Mouse (Mus musculus) urinary bladder, postnatal 36 days (tissue): ENCODE data around the gene Snrnp48.

Experiments
- DNase-seq, 2 experiments: peaks; one replicate each; pipeline ENCODE4 v3.0.0; 2022; ENCODE audit warnings: low spot score in 2 of 2, mixed read lengths in 1 of 2

Gene Snrnp48

DNA sequence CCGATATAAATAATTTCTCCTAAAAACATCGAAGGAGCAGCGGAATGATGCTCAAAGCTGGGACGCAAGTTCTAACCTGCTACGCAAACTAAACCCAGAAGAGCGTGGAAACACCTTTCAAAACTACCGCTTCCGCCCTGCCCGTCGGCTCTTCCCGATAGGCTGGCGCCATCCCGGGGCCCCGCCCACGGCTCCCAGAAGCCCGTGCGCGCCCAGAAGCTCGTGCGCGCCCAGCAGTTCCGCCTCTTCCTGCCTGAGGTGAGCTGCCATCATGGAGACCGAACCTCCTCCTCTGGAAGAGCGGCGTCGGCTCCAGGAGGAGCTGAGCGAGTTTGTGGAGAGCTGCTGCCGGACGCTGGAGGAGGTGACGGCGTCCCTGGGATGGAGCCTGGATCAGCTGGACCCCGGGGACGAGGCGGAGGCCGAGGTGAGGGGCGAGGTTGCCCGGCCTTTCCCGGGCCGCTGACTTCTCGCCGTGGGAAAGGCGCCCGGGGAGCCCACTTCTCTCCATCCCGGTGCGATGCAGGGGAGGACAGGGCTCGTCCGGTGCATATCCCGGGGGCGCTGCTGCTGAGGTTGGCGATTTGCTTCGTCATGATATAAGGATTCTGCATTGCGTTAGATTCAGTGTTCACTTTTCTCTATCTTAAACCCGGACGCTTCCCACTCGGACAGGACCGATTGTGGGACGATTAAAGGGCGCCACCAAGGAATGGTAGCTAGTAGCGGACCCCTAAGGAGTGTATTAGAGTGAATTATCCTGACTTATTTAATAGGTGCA, at the start of gene Snrnp48:
Snrnp48 (plus strand) TSS at position 237 of the 781 bp plus-strand sequence.
- DNase-seq, result peak; percentile 78 to 87

DNA sequence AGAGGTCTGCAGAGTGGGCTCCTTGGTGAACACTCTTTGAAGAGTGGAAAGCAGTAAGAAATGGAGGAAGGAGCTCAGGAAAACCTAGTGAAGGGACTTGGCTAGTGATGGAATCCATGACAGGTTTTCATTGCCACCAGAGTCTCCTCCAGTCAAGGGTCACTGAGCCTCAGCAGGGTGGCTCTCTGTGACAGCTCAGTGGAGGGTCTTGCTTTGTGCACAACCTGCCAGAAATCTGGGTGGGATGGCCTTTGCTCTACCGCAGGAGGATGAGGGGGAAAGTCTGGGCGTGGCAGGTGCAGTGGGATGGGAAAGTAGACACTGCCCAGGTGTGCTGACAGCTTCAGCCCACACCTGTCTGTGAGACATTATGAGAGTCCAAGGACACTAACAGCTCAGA, 49.2 kb upstream of the Snrnp48 start:
- DNase-seq, result no peak

DNA sequence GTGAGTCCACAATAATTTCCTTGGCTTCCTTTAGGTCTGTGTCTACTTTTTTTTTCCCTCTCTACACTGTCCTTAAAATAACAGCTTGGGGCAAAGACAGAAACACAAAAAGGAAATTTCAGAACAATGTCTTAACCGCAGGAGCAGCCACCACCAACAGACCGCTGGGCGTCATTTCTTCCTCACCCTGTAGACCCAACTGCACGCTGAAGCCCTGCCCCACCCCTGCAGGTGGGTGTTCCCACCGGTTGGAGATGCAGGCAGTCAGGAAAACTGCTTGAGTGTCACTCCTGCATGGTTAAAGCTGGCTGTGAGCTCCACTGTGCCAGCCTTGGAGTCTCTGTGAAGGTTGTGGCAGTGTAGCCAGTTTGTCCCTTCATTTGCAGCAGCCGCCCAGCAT, 47.1 kb upstream of the Snrnp48 start:
- no peak for DNase-seq

DNA sequence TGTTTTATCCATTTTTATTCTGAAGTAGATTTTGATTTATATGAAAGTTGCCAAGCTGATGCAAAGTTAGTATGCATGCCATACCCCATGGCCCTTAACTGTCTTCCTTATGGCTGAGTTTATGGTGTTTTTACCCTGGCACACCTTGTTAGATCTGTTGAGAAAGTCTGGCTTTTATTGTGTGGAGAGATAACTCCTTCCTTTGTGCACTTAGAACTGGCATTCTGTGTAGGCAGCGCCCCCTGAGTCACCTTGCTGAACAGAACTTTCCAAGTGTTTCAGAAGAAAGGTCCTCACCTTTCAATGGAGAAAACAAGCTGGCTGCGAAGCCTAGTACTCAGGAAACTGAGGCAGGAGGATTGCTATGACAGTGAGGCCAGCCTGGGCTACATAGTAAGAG, 42.7 kb upstream of the Snrnp48 start:
- no peak for DNase-seq

DNA sequence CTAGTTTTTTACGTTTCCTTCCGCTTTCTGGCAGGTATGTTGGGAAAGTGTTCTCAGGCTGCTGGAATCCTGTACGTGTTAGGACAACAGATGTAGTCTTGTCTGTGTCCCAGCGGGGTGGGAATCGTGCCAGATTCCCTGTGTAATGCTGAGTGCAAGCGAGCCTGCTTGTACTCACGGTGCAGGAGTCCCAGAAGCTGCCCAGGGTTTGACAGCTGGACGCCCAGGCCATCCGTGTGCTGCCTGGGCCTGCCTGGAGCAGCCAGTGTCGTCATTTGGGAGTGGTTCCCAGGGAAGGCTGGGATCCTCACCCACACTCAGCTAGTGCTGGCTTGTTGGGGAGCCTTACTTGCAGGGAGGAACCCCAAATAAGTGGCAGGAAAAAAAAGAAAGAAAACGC, 42.1 kb upstream of the Snrnp48 start:
- peak; percentile 65 to 66 for DNase-seq

DNA sequence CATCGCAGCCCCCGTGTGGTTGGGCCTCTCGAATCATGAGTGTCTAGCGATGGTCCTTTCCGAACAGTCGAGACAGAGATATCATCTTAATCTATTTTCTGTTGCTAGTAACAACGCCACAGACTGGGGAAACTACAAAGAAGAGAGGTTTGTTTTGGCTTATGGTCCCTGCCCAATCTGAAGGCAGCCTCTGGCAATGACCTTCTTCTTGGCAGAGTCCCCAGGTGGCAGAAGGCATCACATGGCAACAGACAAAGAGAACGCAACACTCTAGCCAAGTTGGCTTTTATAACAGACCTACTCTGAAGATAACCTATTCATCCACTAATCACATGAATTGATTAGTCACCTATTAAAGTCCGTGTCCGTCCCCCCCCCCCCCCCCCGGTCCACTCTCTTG, 39.8 kb upstream of the Snrnp48 start:
- DNase-seq, result no peak

DNA sequence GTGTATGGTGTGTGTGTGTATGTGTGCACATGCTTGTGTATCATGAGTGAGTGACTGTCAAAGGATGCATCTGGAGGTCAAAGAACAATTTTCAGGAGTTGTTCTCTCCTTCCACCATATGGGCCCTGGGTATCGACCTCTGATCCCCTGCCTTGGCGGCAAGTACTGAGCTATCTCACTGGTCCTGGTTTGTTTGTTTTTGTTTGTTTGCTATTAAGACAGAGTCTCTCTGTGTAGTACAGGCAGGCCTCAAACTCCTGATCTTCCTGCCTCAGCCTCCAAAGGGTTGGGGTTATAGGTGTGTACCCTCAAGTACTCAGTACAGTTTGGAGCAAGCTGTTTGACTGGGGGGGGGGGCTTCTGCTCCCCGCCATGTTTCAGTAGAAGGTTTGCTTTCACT, 37.7 kb upstream of the Snrnp48 start:
- no peak for DNase-seq

DNA sequence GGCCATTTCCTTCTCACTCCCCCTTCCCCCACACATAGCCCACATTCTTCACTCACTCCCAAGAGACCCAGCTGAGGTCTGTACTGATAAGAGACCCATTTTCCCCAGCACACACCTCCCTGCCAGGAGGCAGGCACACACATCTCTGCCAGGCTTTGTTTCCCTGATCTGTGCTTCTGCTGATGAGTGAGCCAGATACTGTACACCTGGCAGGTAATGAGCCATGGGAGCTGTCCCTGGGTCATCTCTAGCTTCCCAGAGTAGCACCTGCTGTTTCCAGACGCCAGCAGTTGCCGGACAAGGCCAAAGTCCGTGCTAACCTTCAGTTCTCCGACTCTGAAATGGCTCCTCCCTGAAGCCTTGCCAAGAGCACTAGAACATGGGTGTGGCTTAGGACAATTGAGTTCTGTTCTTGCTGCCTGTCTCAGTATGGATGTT, 34.0 kb upstream of the Snrnp48 start:
- no peak for DNase-seq

DNA sequence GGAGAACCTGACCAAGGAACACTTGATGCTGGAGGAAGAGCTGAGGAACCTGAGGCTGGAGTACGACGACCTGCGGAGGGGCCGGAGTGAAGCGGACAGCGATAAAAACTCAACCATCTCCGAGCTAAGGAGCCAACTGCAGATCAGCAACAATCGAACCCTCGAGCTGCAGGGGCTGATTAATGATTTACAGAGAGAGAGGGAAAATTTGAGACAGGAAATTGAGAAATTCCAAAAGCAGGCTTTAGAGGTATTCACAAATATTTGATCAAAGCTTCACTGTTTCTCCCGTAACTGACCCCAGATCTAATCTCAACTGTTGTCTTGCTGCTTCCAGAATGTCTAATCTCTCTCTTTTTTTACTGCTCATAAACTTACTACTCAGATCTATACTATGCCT, 11.3 kb upstream of the Snrnp48 start:
- no peak for DNase-seq

DNA sequence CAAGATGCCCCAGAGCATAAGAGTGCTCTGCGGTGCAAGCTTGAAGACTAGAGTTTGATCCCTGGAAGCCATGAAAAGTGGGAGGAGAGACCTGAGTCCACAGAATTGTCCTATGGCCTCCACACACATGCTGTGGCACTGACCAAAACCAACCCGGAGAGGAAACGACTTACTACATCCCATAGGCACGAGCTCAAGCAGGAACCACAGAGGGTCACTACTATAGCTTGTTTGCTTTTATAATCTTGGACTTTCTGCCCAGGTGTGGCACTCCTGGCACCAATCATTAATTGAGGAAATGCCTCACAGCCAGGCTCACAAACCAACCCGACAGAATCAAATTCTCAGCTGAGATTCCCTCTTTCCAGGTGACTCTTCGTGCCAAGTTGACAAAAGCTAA, 3.3 kb upstream of the Snrnp48 start:
- no peak for DNase-seq

DNA sequence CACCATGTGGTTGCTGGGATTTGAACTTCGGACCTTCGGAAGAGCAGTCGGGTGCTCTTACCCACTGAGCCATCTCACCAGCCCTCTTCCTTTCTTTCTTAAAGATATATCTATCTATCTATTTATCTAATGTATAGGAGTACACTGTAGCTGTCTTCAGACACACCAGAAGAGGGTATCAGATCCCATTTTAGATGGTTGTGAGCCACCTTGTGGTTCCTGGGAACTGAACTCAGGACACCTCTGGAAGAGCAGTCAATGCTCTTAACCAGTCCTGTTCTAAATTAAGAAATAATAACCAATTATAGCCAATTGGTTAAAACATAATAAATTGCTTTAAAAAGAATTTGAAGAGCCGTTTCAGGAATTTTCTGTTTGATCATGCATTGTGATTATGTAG, 567 bp upstream of the Snrnp48 start:
- DNase-seq, result no peak

DNA sequence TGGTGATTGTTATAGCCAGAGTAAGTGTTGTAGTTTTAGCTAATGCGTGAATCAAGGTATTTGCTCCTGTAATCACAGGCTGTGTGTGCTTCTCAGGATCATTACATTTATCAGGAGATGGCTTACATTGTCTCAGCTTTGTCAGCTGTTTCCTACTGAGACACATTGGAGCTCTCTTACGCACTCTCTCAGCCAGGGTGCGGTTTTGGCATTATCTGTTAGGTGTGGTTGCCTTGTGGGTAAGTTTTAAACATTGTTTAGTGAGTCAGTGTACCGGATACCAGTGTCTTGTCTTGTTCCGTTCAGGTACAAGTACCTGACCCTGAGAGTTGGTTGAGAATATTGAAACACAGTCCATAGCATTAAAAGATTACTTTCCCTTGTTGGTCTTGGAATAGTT, 6.4 kb downstream of the Snrnp48 start:
- no peak for DNase-seq

DNA sequence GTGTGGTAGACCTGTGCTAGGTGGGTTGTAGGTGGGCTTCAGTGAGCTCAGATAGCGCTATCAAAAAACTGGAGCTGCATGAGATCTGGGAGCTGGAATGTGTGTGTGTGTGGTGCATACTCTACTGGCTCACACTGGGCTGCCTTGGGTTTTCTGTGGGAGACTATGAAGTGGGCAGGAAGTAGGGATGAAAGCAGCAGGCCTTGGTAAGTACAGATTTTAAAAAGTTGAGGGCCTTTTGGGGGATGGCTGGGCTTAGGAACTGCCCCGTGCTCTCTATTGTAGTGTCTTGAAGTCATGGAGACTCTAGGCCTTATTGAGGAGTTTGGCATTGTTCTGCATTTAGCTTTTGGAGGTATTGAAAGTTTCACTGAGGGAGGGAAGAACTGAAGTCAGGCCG, 13.9 kb downstream of the Snrnp48 start:
- no peak for DNase-seq

DNA sequence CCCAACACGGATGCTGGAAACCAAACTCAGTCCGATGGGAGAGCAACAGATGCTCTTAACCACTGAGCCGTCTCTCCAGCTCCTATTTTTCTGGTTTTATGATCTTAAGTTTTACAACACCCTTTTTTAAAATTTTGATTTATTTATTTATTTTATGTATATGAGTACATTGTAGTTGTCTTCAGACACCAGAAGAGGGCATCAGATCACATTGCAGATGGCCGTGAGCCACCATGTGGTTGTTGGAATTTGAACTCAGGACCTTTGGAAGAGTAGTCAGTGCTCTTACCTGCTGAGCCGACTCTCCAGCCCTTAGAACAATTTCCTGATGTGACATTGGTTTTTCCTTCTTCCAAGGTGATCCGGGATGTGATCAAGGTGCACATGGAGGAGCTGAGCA, 15.6 kb downstream of the Snrnp48 start:
- DNase-seq, result no peak

DNA sequence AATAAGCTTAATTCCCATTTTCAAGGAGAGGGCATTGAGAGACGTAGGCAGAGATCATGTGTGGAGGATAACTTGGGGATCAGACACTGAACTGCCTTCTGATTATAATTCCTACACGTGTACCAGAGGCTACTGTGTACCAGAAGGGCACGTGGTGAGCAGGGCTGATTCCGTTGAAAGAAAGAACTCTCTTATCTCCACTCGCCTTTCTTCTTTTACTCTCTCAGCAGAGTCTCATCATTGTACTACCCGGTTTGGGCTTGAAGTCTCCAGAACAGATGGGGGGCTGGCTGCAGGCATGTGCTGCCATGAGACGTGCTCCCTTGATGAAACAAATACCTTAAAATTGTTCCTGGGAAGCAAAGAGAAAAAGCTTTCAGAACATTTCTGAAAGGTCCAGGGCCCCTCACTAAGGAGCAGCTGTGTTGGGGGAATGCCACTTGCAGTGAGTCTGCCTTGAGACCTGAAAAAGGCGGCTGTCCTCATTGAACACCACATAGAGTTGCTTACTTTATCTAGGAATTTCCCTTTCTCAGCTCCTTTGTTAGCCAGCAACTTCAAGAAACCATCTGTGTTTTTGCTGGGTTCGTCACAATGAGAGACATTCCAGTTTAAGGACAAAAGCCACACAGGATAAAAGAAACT, 25.6 kb downstream of the Snrnp48 start:
- no peak for DNase-seq

DNA sequence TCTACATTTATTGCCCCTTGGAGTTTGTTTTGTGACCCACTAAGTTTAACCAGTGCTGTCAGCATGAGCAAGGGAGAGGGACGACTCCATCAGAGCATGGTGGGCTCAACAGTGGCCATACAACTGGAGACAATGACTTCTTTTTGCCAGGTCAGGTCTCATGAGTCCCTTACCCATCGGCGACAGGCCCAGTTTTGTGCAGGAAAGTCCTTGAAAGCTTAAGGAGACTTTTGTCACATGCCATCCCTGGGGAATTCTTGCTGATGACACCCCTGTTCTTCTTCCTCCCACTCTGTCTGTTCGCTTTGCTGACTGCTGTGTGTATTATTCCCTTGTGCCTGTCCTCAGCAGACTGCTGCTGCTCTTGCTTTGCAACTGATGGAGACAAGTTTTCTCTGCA, 27.7 kb downstream of the Snrnp48 start:
- DNase-seq, result no peak

DNA sequence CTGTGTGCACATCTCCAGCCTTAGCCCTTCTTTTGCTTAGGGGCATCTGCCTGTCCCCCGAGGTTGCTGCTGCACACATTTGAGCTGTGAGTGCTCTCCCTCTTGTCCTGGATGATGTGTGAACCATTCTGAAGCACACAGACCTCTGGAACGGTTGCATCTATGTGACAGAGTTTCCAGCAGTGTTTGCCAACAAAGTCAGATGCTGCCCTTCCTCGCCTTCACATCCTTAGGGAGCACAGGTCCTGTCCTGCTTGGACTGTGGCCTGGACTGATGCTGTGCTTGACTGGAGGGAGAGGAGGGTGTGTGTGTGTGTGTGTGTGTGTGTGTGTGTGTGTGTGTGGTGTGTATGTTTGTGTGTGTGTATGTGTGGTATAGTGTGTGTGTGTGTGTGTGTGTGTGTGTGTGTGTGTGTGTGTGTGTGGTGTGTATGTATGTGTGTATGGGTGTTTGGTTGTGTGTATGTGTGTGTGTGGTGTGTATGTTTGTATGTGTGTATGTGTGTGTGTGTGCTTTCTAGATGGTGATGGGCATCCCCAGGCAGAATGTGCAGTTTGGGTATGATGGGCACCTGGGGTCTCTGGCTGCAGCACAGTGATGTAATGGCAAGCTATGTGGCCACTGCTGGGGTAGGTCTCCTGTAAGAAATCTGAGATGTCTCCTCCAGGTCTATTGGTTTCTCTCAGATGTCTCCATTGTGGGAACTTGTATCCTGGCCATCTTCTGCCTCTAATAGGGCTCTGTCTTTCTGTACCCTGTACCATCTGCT, 28.3 kb downstream of the Snrnp48 start:
- no peak for DNase-seq

DNA sequence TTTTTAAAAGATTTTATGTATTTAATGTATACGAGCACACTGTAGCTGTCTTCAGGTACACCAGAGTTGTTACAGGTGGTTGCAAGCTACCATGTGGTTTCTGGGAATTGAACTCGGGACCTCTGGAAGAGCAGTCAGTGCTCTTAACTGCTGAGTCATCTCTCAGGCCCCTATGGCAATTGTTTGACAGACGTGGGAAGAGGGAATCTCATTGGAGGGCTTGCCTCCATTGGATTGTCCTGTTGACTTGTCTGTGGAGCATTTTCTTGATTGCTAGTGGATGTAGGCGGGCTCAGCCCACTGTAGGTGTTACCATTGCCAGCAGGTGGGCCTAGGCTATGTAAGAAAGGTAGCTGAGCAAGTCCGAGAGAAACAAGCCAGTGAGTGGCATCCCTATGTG, 29.9 kb downstream of the Snrnp48 start:
- no peak for DNase-seq

DNA sequence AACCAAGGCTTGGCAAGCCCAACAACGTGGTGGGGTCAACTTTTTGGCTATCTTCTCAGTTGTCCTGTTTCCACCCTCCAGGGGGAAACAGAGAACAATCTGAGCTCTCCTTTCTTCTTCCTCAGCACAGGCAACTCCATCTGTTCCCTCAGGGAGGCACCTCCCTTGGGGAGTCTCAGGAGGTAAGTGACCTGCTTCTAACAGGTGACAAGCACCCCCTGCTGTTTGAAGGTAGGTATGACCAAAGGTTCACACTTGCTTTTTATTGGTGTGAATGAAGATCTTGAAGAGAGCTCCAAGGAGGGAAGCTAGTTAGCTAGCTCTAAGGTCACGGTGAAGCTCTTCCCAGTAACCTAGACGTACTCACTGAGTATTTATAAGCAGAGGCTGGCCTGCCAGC, 30.6 kb downstream of the Snrnp48 start:
- no peak for DNase-seq

DNA sequence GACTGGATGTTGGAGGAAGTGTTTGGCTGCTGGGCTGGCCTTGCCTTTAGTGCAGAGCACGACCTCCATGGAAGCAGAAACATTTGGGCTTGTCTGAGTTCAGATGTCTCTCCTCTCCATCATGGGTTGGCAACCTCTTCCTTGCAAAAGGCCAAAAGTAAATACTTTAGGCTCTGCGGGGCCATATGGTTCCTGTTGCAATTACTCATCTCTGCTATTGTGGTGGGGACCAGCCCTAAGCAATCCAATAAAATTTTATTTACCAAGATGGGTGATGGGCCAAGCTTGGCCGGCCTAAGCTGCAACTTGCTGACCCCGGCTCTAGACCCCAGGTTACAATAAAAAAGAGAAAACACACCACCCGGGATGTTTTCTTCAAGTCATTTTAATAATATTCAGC, 43.4 kb downstream of the Snrnp48 start:
- peak in 1 of 2 experiments; percentile 12 for DNase-seq

DNA sequence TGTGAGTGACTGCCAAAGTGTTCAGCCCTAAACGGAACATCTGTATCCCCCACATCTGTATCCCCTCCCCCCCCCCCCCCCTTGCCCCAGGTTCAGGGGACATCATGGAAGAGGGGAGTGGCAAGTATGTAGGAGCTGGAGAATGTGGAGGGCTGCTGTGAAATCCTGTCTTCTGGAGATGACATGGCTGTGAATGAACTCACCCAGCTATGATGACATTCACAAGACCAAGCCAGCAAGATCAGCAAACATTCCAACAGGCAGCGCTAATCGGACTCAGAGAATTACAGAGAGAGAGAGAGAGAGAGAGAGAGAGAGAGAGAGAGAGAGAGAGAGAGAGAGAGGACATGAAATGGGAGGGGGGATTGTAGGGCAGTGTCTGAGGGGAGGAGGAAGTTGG, 46.5 kb downstream of the Snrnp48 start:
- no peak for DNase-seq

DNA sequence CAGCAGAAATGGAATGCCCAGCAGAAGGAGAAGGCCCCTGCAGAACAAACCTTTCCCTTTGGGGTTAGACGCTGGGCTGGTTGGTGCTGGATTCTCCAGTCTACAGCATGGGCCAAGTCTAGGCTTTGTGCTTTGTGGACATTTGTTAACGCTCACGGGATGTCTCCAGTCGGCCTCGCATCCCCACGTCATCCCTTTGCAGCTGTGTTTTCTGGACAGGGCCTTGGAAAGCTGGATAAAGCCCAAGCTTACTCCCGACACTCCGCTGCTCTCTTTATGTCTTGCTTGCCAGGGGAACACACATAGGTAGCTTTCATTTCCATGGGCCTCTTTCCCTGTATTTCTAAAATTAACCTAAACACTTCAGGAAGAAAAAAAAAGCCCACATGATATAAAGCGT, 49.0 kb downstream of the Snrnp48 start:
- peak; percentile 20 to 34 for DNase-seq

DNA sequence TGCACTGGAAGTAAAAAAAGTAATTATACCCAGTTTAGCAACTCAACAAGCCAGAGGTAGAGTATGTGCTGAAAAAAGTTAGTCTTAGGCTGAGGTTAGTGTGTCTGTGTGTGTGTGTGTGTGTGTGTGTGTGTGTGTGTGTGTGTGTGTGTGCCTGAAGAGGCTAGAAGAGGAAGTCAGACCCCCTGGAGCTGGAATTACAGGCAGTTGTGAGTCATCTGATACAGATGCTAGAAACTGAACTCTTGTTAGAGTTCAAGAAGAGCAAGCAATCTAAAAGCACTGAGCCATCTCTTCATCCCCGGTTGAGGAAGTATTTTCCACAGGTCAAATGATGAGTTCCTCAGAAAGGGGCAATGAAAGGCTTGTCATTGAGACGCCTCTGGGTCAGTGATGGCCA, 54.2 kb downstream of the Snrnp48 start:
- DNase-seq, result no peak
